Mouse (Mus musculus) gastrocnemius, postnatal 25 days (tissue): ENCODE measurements around the gene Unk. TPM values are rescaled to one million over a fixed set of nuclear protein-coding genes. Genes with fewer than 3 reads are reported as not detected.

ENCODE experiments used
- DNase-seq: peaks from one replicate; pipeline ENCODE4 v3.0.0; 2022
- total RNA-seq, 2 experiments: library from RNA; stranded (reverse); gene quantifications; 1 replicate in 1 of 2; 2 replicates in 1 of 2; pipeline ENCODE4 v1.2.3; 2021

The Unk gene
- total RNA-seq, 2 experiments from 2014 or later: 6.1 to 6.6 TPM

- no peak for DNase-seq
Measured at GRCm38 (mm10) chr11:116030898-116031845, 1.1 kb downstream of the Unk start.

GRCm38 (mm10) chr11:116034584-116034983 lies 4.5 kb downstream of the Unk start:
- DNase-seq: no peak

- no peak for DNase-seq
Measured at GRCm38 (mm10) chr11:116036671-116037070, 6.5 kb downstream of the Unk start.

GRCm38 (mm10) chr11:116037826-116038225 lies 7.7 kb downstream of the Unk start:
- DNase-seq: no peak

- no peak for DNase-seq
Measured at GRCm38 (mm10) chr11:116040593-116040992, 10.5 kb downstream of the Unk start.

- no peak for DNase-seq
Measured at GRCm38 (mm10) chr11:116041833-116042232, 11.7 kb downstream of the Unk start.

- DNase-seq: no peak
Measured at GRCm38 (mm10) chr11:116042372-116043138, 12.4 kb downstream of the Unk start.

- no peak for DNase-seq
Measured at GRCm38 (mm10) chr11:116043286-116043685, 13.2 kb downstream of the Unk start.

- DNase-seq: no peak
Measured at GRCm38 (mm10) chr11:116045173-116045572, 15.1 kb downstream of the Unk start.

GRCm38 (mm10) chr11:116049610-116050009 lies 19.5 kb downstream of the Unk start:
- DNase-seq: no peak

GRCm38 (mm10) chr11:116050196-116050595 lies 20.1 kb downstream of the Unk start:
- no peak for DNase-seq

GRCm38 (mm10) chr11:116053510-116054229 lies 23.5 kb downstream of the Unk start:
- DNase-seq: no peak

- DNase-seq: no peak
Measured at GRCm38 (mm10) chr11:116055873-116056272, 25.8 kb downstream of the Unk start.

GRCm38 (mm10) chr11:116057237-116057881 lies 27.2 kb downstream of the Unk start:
- DNase-seq: no peak

GRCm38 (mm10) chr11:116058022-116058614 lies 28.0 kb downstream of the Unk start:
- DNase-seq: no peak

- DNase-seq: no peak
Measured at GRCm38 (mm10) chr11:116058868-116059690, 29.0 kb downstream of the Unk start.

GRCm38 (mm10) chr11:116059691-116060025 lies 29.5 kb downstream of the Unk start:
- no peak for DNase-seq

GRCm38 (mm10) chr11:116060596-116060995 lies 30.5 kb downstream of the Unk start:
- no peak for DNase-seq

- no peak for DNase-seq
Measured at GRCm38 (mm10) chr11:116061641-116062415, 31.7 kb downstream of the Unk start.

- DNase-seq: no peak
Measured at GRCm38 (mm10) chr11:116062521-116062920, 32.4 kb downstream of the Unk start.
